Mouse (Mus musculus) left cerebral cortex, adult 11 months (tissue): ENCODE measurements around the gene Cnpy1.

Source experiments
- DNase-seq: peaks from one replicate; pipeline ENCODE4 v3.0.0; 2022; ENCODE audit warnings: low spot score

The Cnpy1 gene

GRCm38 (mm10) chr5:28245574-28245973 lies at the start of gene Cnpy1:
Cnpy1 (minus strand) TSS chr5:28245806.
- no peak for DNase-seq

- DNase-seq, result peak; percentile 69
Observed at GRCm38 (mm10) chr5:28293990-28294389, 48.4 kb upstream of the Cnpy1 start.

- DNase-seq, result no peak
Observed at GRCm38 (mm10) chr5:28292281-28292680, 46.7 kb upstream of the Cnpy1 start.

- DNase-seq, result no peak
Observed at GRCm38 (mm10) chr5:28291118-28291850, 45.7 kb upstream of the Cnpy1 start.

GRCm38 (mm10) chr5:28290630-28291029 lies 45.0 kb upstream of the Cnpy1 start:
- DNase-seq, result no peak

- no peak for DNase-seq
Observed at GRCm38 (mm10) chr5:28289111-28289510, 43.5 kb upstream of the Cnpy1 start.

- no peak for DNase-seq
Observed at GRCm38 (mm10) chr5:28277279-28277678, 31.7 kb upstream of the Cnpy1 start.

- DNase-seq, result no peak
Observed at GRCm38 (mm10) chr5:28272836-28273235, 27.2 kb upstream of the Cnpy1 start.

GRCm38 (mm10) chr5:28269469-28269991 lies 23.9 kb upstream of the Cnpy1 start:
- no peak for DNase-seq

- DNase-seq, result no peak
Observed at GRCm38 (mm10) chr5:28267576-28267975, 22.0 kb upstream of the Cnpy1 start.

GRCm38 (mm10) chr5:28265653-28266052 lies 20.0 kb upstream of the Cnpy1 start:
- no peak for DNase-seq

GRCm38 (mm10) chr5:28263852-28264251 lies 18.2 kb upstream of the Cnpy1 start:
- no peak for DNase-seq

- DNase-seq, result no peak
Observed at GRCm38 (mm10) chr5:28262070-28262469, 16.5 kb upstream of the Cnpy1 start.

- no peak for DNase-seq
Observed at GRCm38 (mm10) chr5:28259939-28260338, 14.3 kb upstream of the Cnpy1 start.

GRCm38 (mm10) chr5:28259385-28259784 lies 13.8 kb upstream of the Cnpy1 start:
- no peak for DNase-seq

- no peak for DNase-seq
Observed at GRCm38 (mm10) chr5:28257816-28258215, 12.2 kb upstream of the Cnpy1 start.

- no peak for DNase-seq
Observed at GRCm38 (mm10) chr5:28252999-28253398, 7.4 kb upstream of the Cnpy1 start.

GRCm38 (mm10) chr5:28252260-28252659 lies 6.7 kb upstream of the Cnpy1 start:
- no peak for DNase-seq

- no peak for DNase-seq
Observed at GRCm38 (mm10) chr5:28251211-28251764, 5.7 kb upstream of the Cnpy1 start.

GRCm38 (mm10) chr5:28250479-28250878 lies 4.9 kb upstream of the Cnpy1 start:
- DNase-seq, result no peak

- DNase-seq, result no peak
Observed at GRCm38 (mm10) chr5:28245121-28245520, 485 bp downstream of the Cnpy1 start.

- DNase-seq, result no peak
Observed at GRCm38 (mm10) chr5:28243501-28244177, 2.0 kb downstream of the Cnpy1 start.

- no peak for DNase-seq
Observed at GRCm38 (mm10) chr5:28241423-28241822, 4.2 kb downstream of the Cnpy1 start.
